Mouse (Mus musculus): Measurements from ENCODE around the gene Ncor2. TPM values are rescaled to one million over a fixed set of nuclear protein-coding genes. Genes with fewer than 3 reads are reported as not detected.

Ncor2 gene
- polyA plus RNA-seq, 1 experiment from 2014 or later = 25.6 TPM

DNA sequence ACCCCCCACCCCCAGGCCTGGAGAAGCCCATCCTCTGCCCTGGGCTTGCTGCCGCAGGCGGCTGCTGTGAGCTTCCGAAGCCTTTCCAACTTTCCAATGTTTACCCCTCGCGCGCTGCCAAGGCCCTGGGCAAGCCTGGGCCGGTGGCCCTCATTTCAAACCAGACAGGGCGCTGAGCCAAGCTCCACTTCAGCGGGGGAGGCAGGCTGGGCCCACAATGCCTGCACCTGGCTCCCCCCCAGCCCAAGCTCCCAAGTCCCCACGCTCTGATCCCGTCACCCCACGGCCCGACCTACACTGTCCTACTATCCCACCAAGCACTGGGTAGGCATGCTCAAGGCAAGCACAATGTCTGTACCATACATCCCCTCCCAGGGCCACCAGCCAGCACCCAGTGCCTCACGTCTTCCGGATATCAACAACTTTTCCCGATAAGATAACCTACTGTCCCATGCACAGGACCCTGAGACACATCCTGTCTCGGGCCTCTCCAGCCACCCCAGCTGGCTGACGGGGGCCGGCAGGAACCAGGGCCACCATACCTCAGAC is 38.8 kb downstream of the Ncor2 start:
- no peaks in the 10 kb centered on the region for H3K36me3 ChIP-seq (ENCODE audit: poor library complexity, severe bottlenecking)

DNA sequence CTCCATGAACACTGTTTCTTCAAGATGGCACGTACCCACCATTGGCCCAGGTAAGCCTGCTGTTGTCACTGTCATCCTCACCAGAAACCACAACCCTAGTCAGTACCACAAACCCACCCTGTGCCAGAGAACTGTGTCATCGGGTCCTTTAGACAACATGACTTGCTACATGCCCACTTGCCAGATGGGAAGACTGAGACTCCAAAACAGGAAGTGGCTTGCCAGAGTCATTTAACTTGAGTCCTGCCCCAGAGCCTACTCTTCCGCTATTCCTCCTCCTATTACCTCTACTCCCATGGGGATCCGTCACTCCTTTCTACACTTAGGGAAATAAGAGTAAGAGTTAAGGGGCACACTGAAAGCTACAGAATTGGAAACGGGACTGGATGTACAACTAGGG is 39.4 kb downstream of the Ncor2 start:
- no peaks in the 10 kb centered on the region for H3K36me3 ChIP-seq (ENCODE audit: poor library complexity, severe bottlenecking)
- WGBS = 73% methylated on average over 5 of the region's 5 CpGs
- peak overlapping the region; percentile 65 for H3K4me2 ChIP-seq
- ATAC-seq = no peak
- no peaks in the 10 kb centered on the region for H3K9me3 ChIP-seq (replicated peaks)
- H3K9ac ChIP-seq = no peak overlapping the region
- H3K27me3 ChIP-seq = no peaks in the 10 kb centered on the region
- H3K4me1 ChIP-seq = peaks cover 95% of the 10 kb centered on the region
- 0 out of 2 replicates have a peak overlapping the region, but pooled peaks have one; percentile 30 for H3K4me3 ChIP-seq
- peak overlapping the region; percentile 100 for H3K27ac ChIP-seq

More for the DNA sequence above, 38.8 kb downstream of the Ncor2 start:
- Histone ChIP-seq H3K4me3 (peak overlapping the region; percentile 30), H3K27ac (peak overlapping the region; percentile 100), H3K4me1 (peaks cover 90% of the 10 kb centered on the region), H3K27me3 (no peaks in the 10 kb centered on the region), H3K9ac (peak overlapping the region; percentile 68), H3K4me2 (peak overlapping the region; percentile 65), H3K9me3 (replicated peaks) (no peaks in the 10 kb centered on the region)
- 17% methylated on average over 19 of the region's 19 CpGs for WGBS
- peak; percentile 48 for ATAC-seq

DNA sequence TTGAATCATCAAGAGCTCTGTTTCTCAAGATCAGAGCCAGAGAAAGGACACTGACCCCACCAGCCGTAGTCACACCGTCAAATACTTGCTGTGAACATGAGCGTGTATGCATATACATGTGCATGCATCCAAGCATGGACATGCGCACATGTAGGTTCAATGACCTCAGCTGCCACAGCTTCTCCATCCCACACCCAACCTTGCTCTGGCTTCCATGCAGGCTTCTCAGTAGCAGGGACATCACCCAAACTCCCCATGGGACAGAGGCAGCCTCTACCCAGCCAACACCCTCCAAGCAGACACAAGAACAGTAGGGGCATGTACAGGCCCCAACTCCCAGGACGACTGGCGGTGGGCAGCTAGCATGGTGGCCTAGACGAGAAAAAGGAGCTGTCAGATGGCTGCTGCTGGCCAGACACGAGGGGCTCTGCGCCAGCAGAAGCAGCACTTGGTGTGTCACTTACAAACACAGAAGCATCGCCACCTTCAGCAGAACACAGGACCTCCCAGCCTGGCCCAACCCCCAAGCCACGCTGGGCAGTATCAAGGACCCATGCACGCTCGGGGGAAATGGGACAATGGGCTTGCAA is 40.1 kb downstream of the Ncor2 start:
- Histone ChIP-seq H3K36me3 (ENCODE audit: poor library complexity, severe bottlenecking) (no peaks in the 10 kb centered on the region), H3K4me2 (peak overlapping the region; percentile 65), H3K27me3 (no peaks in the 10 kb centered on the region), H3K9me3 (replicated peaks) (no peaks in the 10 kb centered on the region), H3K27ac (peak overlapping the region; percentile 100), H3K4me3 (no peak overlapping the region), H3K4me1 (peaks cover 100% of the 10 kb centered on the region), H3K9ac (no peak overlapping the region)
- WGBS = 71% methylated on average over 13 of the region's 13 CpGs
- no peak for ATAC-seq

DNA sequence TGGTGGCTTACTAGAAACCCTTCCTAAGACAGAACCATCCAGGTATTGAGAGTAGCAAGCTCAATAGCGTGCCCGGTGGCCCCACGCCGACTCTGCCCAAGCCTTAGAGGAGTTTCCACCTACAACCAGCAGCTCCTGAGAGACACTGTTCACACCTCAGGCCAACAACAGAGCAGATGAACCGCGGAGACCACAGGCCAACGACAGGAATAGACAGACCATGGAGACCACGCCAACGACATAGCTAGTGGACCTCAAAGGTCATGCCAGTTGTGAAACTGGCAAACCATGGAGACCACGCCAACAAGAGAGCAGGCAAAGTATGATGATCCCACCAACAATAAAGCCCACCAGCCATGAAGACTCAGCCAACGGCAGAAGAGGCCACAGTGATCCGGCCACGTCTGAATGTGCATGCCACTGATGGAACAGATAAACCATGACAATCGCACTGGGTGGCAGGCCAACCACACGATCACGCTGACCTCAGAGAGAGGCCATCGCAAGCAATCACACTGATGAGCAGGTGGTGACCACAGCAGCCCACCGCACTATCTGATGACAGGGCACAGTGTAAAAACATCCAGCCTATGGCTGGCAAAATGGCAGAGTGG is 41.2 kb downstream of the Ncor2 start:
- WGBS = 94% methylated on average over 18 of the region's 18 CpGs
- no peak overlapping the region for H3K4me3 ChIP-seq
- no peak for ATAC-seq
- peaks cover 100% of the 10 kb centered on the region for H3K4me1 ChIP-seq
- no peaks in the 10 kb centered on the region for H3K9me3 ChIP-seq (replicated peaks)
- H3K36me3 ChIP-seq (ENCODE audit: poor library complexity, severe bottlenecking) = no peaks in the 10 kb centered on the region
- H3K27ac ChIP-seq = no peak overlapping the region
- no peak overlapping the region for H3K9ac ChIP-seq
- no peak overlapping the region for H3K4me2 ChIP-seq
- H3K27me3 ChIP-seq = no peaks in the 10 kb centered on the region

DNA sequence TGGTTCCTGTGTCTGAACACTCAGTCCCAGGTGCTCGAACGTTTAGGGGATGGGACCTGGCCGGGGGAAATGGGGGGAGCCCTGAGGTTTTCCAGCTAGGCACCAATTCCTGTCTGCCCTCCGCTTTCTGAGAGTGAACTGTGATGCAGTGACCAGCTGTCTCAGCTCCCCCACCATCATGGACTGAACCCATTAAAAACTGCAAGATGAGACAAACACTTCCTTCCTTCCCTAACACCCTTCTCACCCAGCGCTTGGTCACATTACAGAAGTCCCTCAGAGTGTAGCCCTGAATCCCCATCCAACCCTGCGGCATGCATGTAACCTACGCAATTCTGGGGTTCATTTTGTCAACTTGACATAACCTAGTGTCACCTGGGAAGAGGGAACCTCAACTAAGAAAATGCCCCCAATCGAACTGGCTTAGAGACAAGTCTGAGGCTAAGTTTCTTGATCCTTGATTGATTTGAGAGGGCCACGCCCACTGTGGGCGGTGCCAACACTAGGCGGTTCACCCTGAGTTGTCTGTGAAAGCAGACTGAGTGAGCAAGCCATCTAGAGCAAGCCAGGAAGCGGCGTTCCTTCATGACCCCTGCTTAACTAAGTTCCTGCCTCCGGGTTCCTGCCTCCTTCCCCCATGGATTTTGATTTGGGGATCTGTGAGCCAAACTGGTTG is 41.9 kb downstream of the Ncor2 start:
- Histone ChIP-seq H3K4me2 (no peak overlapping the region), H3K9ac (peak overlapping the region; percentile 8; the same call in 1 of the 2 replicates), H3K36me3 (ENCODE audit: poor library complexity, severe bottlenecking) (no peaks in the 10 kb centered on the region), H3K27ac (peak overlapping the region; percentile 55), H3K4me1 (peaks cover 100% of the 10 kb centered on the region), H3K27me3 (no peaks in the 10 kb centered on the region), H3K9me3 (replicated peaks) (no peaks in the 10 kb centered on the region), H3K4me3 (no peak overlapping the region)
- ATAC-seq = no peak
- WGBS = 48% methylated on average over 14 of the region's 14 CpGs

DNA sequence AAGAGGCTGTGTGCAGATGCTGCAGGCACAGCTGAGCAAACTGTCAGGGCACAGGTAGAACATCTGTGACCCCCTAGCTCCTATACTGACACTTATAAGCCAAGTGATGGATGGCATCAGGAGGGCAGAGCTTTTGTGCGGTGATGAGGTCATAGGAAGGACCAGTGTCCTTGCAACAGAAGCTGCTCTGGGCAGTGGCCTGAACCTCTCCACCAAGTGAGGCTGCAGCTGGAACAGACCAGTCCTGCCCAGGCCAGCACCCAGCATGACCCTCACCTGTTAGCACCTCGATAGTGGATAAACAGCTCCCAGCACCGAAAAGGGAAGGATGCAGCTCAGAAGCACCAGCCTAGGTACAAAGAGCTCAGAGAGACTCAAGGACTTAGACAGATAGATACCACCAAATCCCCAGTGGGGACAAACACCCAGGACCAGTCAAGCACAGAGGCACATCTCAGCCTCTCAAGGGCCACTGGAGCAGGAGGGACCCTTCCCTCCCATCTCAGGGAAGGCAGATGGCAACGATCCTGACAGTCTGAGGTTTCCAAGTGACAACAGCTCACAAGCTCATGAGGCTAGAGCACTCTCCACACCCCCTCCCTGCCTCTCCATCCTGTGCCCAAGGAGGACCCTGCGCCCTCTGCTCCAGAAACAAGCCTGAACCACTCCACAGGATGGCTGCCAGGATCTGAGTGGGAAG is 42.6 kb downstream of the Ncor2 start:
- peak overlapping the region; percentile 30; the same call in 1 of the 2 replicates for H3K9ac ChIP-seq
- ATAC-seq = no peak

DNA sequence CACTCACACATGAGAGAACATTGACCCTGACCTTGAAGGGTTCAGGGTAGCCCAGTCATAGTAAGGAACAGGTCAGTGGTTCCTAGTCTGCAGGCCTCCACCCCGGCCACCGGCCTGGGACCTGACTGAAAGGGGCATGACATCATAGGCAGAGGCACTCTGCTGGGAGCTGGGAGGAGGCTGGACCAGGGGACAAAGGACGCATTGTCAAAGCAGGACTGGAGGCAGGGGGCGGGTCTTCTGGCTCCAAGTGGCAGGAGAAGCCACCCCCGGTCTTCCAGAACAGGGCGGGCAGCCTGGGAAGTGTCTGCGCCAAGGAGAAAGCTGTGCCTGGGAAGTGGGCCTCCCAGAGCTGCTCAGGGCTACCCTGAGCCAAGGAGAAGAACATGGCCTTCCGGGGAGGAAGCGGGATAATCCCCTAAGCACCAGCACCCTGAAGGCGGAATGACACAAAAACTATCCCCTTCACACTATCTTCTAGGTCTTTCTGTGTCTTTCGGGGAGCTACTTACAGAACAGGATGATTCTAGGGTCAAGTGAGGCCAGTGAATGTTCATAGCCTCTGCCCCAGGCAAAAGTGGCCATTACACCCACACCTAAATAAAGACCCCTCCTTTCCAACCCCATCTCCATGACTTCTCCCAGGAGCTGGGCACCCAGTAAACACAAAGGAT is 44.1 kb downstream of the Ncor2 start:
- Histone ChIP-seq H3K9me3 (replicated peaks) (no peaks in the 10 kb centered on the region), H3K4me2 (peak overlapping the region; percentile 37), H3K27me3 (no peaks in the 10 kb centered on the region), H3K4me1 (peaks cover 100% of the 10 kb centered on the region), H3K4me3 (no peak overlapping the region), H3K36me3 (ENCODE audit: poor library complexity, severe bottlenecking) (no peaks in the 10 kb centered on the region), H3K9ac (peak overlapping the region; percentile 53), H3K27ac (peak overlapping the region; percentile 90)
- 5% methylated on average over 11 of the region's 11 CpGs for WGBS
- ATAC-seq = peak; percentile 67

More for the DNA sequence above, 42.6 kb downstream of the Ncor2 start:
- Histone ChIP-seq H3K4me3 (no peak overlapping the region), H3K27ac (peak overlapping the region; percentile 55), H3K9me3 (replicated peaks) (no peaks in the 10 kb centered on the region), H3K36me3 (ENCODE audit: poor library complexity, severe bottlenecking) (no peaks in the 10 kb centered on the region), H3K27me3 (no peaks in the 10 kb centered on the region), H3K4me1 (peaks cover 100% of the 10 kb centered on the region), H3K4me2 (no peak overlapping the region)
- 68% methylated on average over 5 of the region's 5 CpGs for WGBS

DNA sequence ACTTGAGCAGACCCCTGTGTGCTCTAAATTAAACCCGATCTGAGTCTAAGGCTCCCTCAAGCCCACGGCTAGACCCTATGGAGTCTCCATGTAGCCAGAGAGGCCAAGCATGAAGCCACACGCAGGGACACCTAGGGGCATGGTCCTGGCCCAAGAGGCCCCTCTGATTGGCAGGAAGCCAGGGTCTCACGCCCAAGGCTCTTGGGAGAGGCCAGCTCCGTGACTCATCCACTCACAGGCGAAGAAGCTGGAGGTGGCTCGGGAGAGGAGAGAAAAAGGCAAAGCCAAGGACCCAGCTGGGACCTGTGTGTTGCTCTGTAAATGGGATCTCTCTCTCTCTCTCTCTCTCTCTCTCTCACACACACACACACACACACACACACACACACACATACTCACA is 44.6 kb downstream of the Ncor2 start:
- 18% methylated on average over 7 of the region's 7 CpGs for WGBS
- no peaks in the 10 kb centered on the region for H3K36me3 ChIP-seq (ENCODE audit: poor library complexity, severe bottlenecking)
- H3K9ac ChIP-seq = peak overlapping the region; percentile 45; the same call in 1 of the 2 replicates
- H3K9me3 ChIP-seq (replicated peaks) = no peaks in the 10 kb centered on the region
- peaks cover 100% of the 10 kb centered on the region for H3K4me1 ChIP-seq
- peak overlapping the region; percentile 90 for H3K27ac ChIP-seq
- peak overlapping the region; percentile 37 for H3K4me2 ChIP-seq
- peak; percentile 28 for ATAC-seq
- H3K4me3 ChIP-seq = no peak overlapping the region
- no peaks in the 10 kb centered on the region for H3K27me3 ChIP-seq

DNA sequence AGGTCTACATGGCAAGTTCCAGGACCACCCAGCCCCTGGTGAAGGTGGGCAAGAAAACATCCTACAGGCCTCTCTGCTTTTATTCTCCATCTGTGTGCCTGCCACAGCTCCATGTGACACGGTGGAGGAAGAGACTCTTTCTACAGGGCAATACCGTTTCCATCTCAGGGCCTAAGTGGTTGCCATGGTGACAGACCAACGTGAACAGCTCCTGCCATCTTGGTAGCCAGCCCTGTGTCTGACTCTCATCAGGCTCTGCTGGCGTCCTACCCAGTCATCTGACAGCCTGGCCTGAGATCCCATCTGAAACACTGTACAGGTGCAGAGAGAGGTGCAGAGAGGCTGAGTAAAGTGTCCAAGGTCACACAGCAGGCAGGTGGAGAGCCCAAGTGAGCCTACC is 45.4 kb downstream of the Ncor2 start:
- 21% methylated on average over 4 of the region's 4 CpGs for WGBS
- ATAC-seq = peak; percentile 22; the same call in 1 of the 2 replicates
- H3K4me2 ChIP-seq = no peak overlapping the region

DNA sequence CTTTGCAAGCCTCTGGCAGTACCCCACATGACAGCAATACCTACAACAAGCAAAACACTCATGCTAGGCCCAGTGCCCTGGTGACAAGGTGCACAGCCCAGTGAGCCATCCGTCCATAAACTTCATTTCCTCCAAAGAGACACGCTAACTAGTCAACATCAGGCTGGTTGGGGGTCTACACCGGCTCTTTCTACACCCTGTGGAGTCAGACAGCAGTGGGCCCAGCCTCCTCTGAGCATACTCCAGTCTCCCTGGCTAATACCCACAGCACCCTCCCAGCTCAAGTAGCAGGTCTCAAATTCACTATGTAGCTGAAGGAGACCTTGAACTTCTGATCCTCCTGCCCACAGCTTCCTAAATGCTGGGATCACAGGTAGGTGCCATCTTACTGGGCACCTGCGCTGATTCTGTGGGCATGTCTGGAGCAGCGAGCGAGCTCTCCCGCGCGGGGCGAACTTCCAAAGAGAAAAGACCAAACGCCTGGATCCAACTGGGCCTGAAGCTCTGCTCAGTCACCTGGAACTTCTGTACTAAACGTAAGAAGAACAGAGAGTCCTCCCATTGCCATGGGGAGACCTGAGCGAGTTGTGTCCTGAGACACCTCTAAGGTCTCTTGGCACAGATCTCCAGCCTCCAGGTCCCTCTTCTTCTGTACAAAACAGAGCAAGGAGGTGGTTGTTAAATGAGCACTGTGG is 46.3 kb downstream of the Ncor2 start:
- no peaks in the 10 kb centered on the region for H3K9me3 ChIP-seq (replicated peaks)
- 92% methylated on average over 13 of the region's 13 CpGs for WGBS
- no peak overlapping the region for H3K9ac ChIP-seq
- H3K27me3 ChIP-seq = no peaks in the 10 kb centered on the region
- no peak for ATAC-seq
- H3K36me3 ChIP-seq (ENCODE audit: poor library complexity, severe bottlenecking) = no peaks in the 10 kb centered on the region
- H3K4me3 ChIP-seq = no peak overlapping the region
- H3K4me2 ChIP-seq = no peak overlapping the region
- H3K27ac ChIP-seq = peak overlapping the region; percentile 90
- H3K4me1 ChIP-seq = peaks cover 100% of the 10 kb centered on the region

More for the DNA sequence above, 45.4 kb downstream of the Ncor2 start:
- Histone ChIP-seq H3K9ac (no peak overlapping the region), H3K9me3 (replicated peaks) (no peaks in the 10 kb centered on the region), H3K4me1 (peaks cover 100% of the 10 kb centered on the region), H3K27me3 (no peaks in the 10 kb centered on the region), H3K27ac (peak overlapping the region; percentile 90), H3K4me3 (no peak overlapping the region), H3K36me3 (ENCODE audit: poor library complexity, severe bottlenecking) (no peaks in the 10 kb centered on the region)

DNA sequence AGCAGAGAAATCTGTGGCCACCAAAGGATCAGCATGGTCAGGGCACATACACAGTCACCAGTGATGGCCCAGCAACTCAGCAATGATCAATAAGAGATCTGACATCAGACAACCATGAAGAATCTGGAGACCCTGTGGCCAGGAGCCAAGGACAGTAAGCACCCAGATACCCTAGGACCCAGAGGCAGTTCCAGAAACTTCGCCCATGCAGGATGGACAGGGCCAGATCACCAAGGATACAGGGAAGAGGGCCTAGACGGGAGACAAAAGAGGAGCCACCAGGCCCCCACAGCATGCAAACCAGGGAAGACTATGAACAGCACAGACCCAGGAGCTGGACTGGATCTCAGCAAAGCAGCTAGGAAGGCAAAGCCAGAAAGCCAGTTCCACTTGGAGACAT is 47.0 kb downstream of the Ncor2 start:
- Histone ChIP-seq H3K4me1 (peaks cover 98% of the 10 kb centered on the region), H3K9ac (0 out of 2 replicates have a peak overlapping the region, but pooled peaks have one; percentile 23), H3K27me3 (no peaks in the 10 kb centered on the region), H3K9me3 (replicated peaks) (no peaks in the 10 kb centered on the region), H3K36me3 (ENCODE audit: poor library complexity, severe bottlenecking) (no peaks in the 10 kb centered on the region), H3K4me2 (no peak overlapping the region), H3K27ac (peak overlapping the region; percentile 84), H3K4me3 (no peak overlapping the region)
- WGBS = 68% methylated on average over 2 of the region's 2 CpGs
- ATAC-seq = no peak
